In the genomic region with DNA sequence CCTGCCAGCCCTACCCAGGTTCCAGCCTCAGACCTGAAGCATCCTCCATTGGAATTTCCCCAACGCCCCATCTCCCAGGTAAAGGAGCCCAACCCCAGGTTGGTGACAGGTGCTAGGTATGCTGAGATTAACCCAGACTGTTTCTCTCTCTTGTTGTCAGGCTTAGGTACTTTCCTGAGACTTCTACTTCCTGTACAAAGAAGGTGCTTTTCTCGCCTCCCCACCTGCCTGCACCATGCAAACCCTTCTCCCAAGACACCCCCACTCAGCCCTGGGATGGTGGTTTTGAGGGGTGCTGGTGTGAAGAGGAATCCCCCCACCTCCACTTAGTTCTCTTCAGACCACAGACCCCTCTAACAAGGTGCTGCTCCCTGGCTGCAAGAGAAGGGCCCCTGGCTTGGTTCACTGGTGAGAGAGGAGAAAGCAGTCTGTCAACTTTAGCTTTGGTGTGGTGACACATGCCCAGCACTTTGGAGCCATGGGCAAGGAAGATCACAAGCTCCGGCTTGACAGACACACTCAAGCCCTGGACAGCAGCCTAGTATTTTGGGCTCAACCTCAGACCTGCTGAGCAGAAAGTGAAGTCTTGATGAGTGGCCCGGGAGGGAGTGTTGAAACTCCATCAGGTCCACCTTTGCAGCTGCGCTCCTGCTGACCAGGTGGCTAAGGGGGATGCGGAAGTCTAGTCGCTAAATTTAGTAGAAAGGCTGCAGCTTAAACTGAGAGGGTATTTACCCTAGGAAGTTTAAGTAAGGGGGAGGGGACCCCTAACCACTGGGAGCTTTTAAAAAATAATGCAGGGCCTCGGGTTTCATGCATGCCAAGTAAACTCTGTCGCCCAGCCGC, we compare ENCODE assay signal across 8 mouse cellular contexts. TPM values are rescaled to one million over a fixed set of nuclear protein-coding genes. Genes with fewer than 3 reads are reported as not detected.
DNase-seq lines count a peak whose midpoint lies in the region; ATAC-seq and TF ChIP-seq lines count a peak whose summit lies in the region.

No protein-coding gene starts in this region.

- TF ChIP-seq CTCF in gastrocnemius, adult 2 months (IDR thresholded peaks at IDR 0.05), result peak; percentile 2; the same call in 1 of the 2 replicates
- no peak for TF ChIP-seq CTCF in MEL (IDR thresholded peaks at IDR 0.05 in 2 of 3, conservative IDR thresholded peaks at IDR 0.05 in 1 of 3; ENCODE audit: control insufficient read depth in 1 of 3, insufficient read depth in 1 of 3, low read depth in 2 of 3, low read length in 3 of 3, poor library complexity in 1 of 3, severe bottlenecking in 1 of 3)

- no peak for TF ChIP-seq POLR2A in MEL (IDR thresholded peaks at IDR 0.05; ENCODE audit: control insufficient read depth in 1 of 2, insufficient read depth in 1 of 2, low read depth in 1 of 2, low read length in 2 of 2, poor library complexity in 1 of 2)

- peak overlapping the region; percentile 66 for H3K4me3 ChIP-seq in gastrocnemius, adult 2 months
- peak overlapping the region; percentile 48 to 51; a peak in 3 of 4 replicates for H3K4me3 ChIP-seq in MEL (ENCODE audit: control insufficient read depth in 1 of 2, insufficient read depth in 1 of 2, low read depth in 2 of 2, low read length in 2 of 2)
- H3K4me3 ChIP-seq in hindbrain, embryonic 16.5 days (ENCODE audit: low read length), result no peak overlapping the region

- TF ChIP-seq RAD21 in MEL (IDR thresholded peaks at IDR 0.05; ENCODE audit: low read depth, low read length), result no peak

- intact Hi-C loops in gastrocnemius, adult 2 months (cut with DNase I), result no loop called here
- intact Hi-C loops in gastrocnemius, postnatal 14 days (cut with DNase I; ENCODE audit: low total_unique reads), result no loop called here

- ATAC-seq in hindbrain, embryonic 16.5 days, result no peak

- peaks cover 30% of the 10 kb centered on the region for H3K79me2 ChIP-seq in MEL (ENCODE audit: control insufficient read depth, insufficient read depth, low read length, poor library complexity)

- H3K9ac ChIP-seq in MEL (ENCODE audit: control insufficient read depth, low read depth, low read length, poor library complexity, severe bottlenecking), result peak overlapping the region; percentile 75
- H3K9ac ChIP-seq in hindbrain, embryonic 16.5 days (ENCODE audit: low read depth, low read length), result no peak overlapping the region; the same call in 1 of the 2 replicates

- peaks cover 2 to 47% of the 10 kb centered on the region in 2 experiments; a peak in 3 of 4 replicates for H3K36me3 ChIP-seq in MEL (ENCODE audit: control insufficient read depth in 1 of 2, insufficient read depth in 2 of 2, low read length in 2 of 2)
- peaks cover 5% of the 10 kb centered on the region for H3K36me3 ChIP-seq in hindbrain, embryonic 16.5 days (ENCODE audit: control insufficient read depth, insufficient read depth, low read length)

- no peaks in the 10 kb centered on the region for H3K9me3 ChIP-seq in MEL (replicated peaks; ENCODE audit: insufficient read depth, low read length)
- no peaks in the 10 kb centered on the region for H3K9me3 ChIP-seq in hindbrain, embryonic 16.5 days (ENCODE audit: control insufficient read depth, low read length)

- H3K4me1 ChIP-seq in MEL (ENCODE audit: control insufficient read depth in 1 of 2, insufficient read depth in 2 of 2, low read length in 2 of 2), result peaks cover 36 to 53% of the 10 kb centered on the region in 2 experiments
- peaks cover 12% of the 10 kb centered on the region for H3K4me1 ChIP-seq in hindbrain, embryonic 16.5 days (ENCODE audit: control insufficient read depth, insufficient read depth, low read depth, low read length)

- no peaks in the 10 kb centered on the region for H3K27me3 ChIP-seq in MEL (ENCODE audit: control insufficient read depth in 1 of 2, insufficient read depth in 2 of 2, low read length in 2 of 2)
- no peaks in the 10 kb centered on the region for H3K27me3 ChIP-seq in hindbrain, embryonic 16.5 days (replicated peaks; ENCODE audit: control insufficient read depth, insufficient read depth, low read length)

- peak; percentile 73 for DNase-seq in gastrocnemius, adult 2 months
- no peak for DNase-seq in gastrocnemius, postnatal 14 days
- peak; percentile 51 for DNase-seq in MEL (ENCODE audit: low read depth, low spot score)
- DNase-seq in naive thymus-derived CD4-positive, alpha-beta T cell, adult 2 months (ENCODE audit: low read depth), result peak; percentile 84
- no peak for DNase-seq in cerebellum, postnatal 25 days
- DNase-seq in cerebellum, adult 11-12 months, result no peak
- DNase-seq in kidney, postnatal 14 days, result no peak

- no peak for TF ChIP-seq EP300 in MEL (IDR thresholded peaks at IDR 0.05; ENCODE audit: low read depth in 1 of 2, low read length in 2 of 2)

- peak overlapping the region; percentile 96 for H3K27ac ChIP-seq in gastrocnemius, adult 2 months
- H3K27ac ChIP-seq in MEL (ENCODE audit: control insufficient read depth, low read depth, low read length), result peak overlapping the region; percentile 93
- H3K27ac ChIP-seq in hindbrain, embryonic 16.5 days (ENCODE audit: low read depth, low read length), result peak overlapping the region; percentile 54; the same call in 1 of the 2 replicates

- H3K4me2 ChIP-seq in hindbrain, embryonic 16.5 days (ENCODE audit: low read length), result no peak overlapping the region

- WGBS in hindbrain, embryonic 16.5 days, result 49% methylated on average over 10 of the region's 10 CpGs

TF ChIP-seq in MEL, 35 proteins besides CTCF, POLR2A, EP300 and RAD21:
- TF ChIP-seq SIN3A (IDR thresholded peaks at IDR 0.05; ENCODE audit: low read length) (no peak), MAZ (IDR thresholded peaks at IDR 0.05; ENCODE audit: low read depth, low read length) (no peak), TAL1 (IDR thresholded peaks at IDR 0.05; ENCODE audit: low read length) (no peak), CHD1 (IDR thresholded peaks at IDR 0.05; ENCODE audit: low read depth, low read length) (no peak), GATA1 (IDR thresholded peaks at IDR 0.05; ENCODE audit: low read depth, low read length) (no peak), MEF2A (IDR thresholded peaks at IDR 0.05; ENCODE audit: extremely low read depth, insufficient replicate concordance, low read depth, low read length, poor library complexity, severe bottlenecking) (no peak), SMC3 (IDR thresholded peaks at IDR 0.05; ENCODE audit: low read depth, low read length) (no peak), USF1 (IDR thresholded peaks at IDR 0.05; ENCODE audit: low read depth, low read length) (no peak), NRF1 (IDR thresholded peaks at IDR 0.05; ENCODE audit: insufficient read depth, low read depth, low read length, poor library complexity, severe bottlenecking) (no peak), USF2 (IDR thresholded peaks at IDR 0.05; ENCODE audit: borderline replicate concordance in 1 of 2, insufficient read depth in 1 of 2, low read depth in 1 of 2, low read length in 2 of 2) (no peak), ELF1 (IDR thresholded peaks at IDR 0.05; ENCODE audit: low read depth, low read length) (no peak), ZNF384 (IDR thresholded peaks at IDR 0.05; ENCODE audit: low read depth, low read length) (no peak), KAT2A (conservative IDR thresholded peaks at IDR 0.05; ENCODE audit: low read depth, low read length) (no peak), UBTF (IDR thresholded peaks at IDR 0.05; ENCODE audit: borderline replicate concordance, insufficient read depth, low read depth, low read length) (no peak)
TF ChIP-seq in MEL: peak in this region for 0.

RNA-seq across cellular contexts. Expression of a gene that starts 14.5 kb away (rescaled TPM):
- 100 to 1,000 TPM; 110 to 123 TPM for total RNA-seq in gastrocnemius, adult 2 months (2021)
- total RNA-seq in gastrocnemius, postnatal 14 days (2021), result 100 to 1,000 TPM in 1 of 2 experiments, 10 to 100 TPM in 1; 98.8 to 124 TPM
- total RNA-seq in MEL (2012; rRNA removed), result 140 and 142 TPM in 2 replicates
- polyA plus RNA-seq in MEL (2012; ENCODE audit: insufficient read depth in 1 of 2, insufficient read length in 2 of 2, low read depth in 1 of 2, low replicate concordance in 2 of 2, missing spikeins in 1 of 2), result 100 to 1,000 TPM; 156 to 211 TPM
- 20.2 and 39.4 TPM in 2 replicates for polyA plus RNA-seq in hindbrain, embryonic 16.5 days (2015; fragmentation: Nextera tagmentation; extraction: Ambion mirVana)

RNA-seq across cellular contexts. Expression of a gene that starts 14.6 kb away (rescaled TPM):
- total RNA-seq in gastrocnemius, adult 2 months (2021), result 10 to 100 TPM; 17.2 to 32.0 TPM
- 10 to 100 TPM; 27.1 to 50.8 TPM for total RNA-seq in gastrocnemius, postnatal 14 days (2021)
- 0.03 and 0.27 TPM in 2 replicates for total RNA-seq in MEL (2012; rRNA removed)
- under 1 TPM in 1 of 2 experiments, not detected in 1; 0.88 TPM for polyA plus RNA-seq in MEL (2012; ENCODE audit: insufficient read depth in 1 of 2, insufficient read length in 2 of 2, low read depth in 1 of 2, low replicate concordance in 2 of 2, missing spikeins in 1 of 2)
- polyA plus RNA-seq in hindbrain, embryonic 16.5 days (2015; fragmentation: Nextera tagmentation; extraction: Ambion mirVana), result 1.4 and 2.4 TPM in 2 replicates

RNA-seq across cellular contexts. Expression of a gene that starts 48.3 kb away (rescaled TPM):
- total RNA-seq in gastrocnemius, adult 2 months (2021), result 100 to 1,000 TPM in 1 of 2 experiments, 10 to 100 TPM in 1; 97.2 to 102 TPM
- total RNA-seq in gastrocnemius, postnatal 14 days (2021), result 10 to 100 TPM; 78.4 to 79.8 TPM
- total RNA-seq in MEL (2012; rRNA removed), result 68.5 and 85.2 TPM in 2 replicates
- polyA plus RNA-seq in MEL (2012; ENCODE audit: insufficient read depth in 1 of 2, insufficient read length in 2 of 2, low read depth in 1 of 2, low replicate concordance in 2 of 2, missing spikeins in 1 of 2), result 10 to 100 TPM in 1 of 2 experiments, not detected in 1; 90.5 TPM
- polyA plus RNA-seq in hindbrain, embryonic 16.5 days (2015; fragmentation: Nextera tagmentation; extraction: Ambion mirVana), result 109 and 118 TPM in 2 replicates

Comparison
In these comparisons a context has a peak if more than half of its experiments do, and no peak if none do; other contexts are left out.
1. DNase-seq: peak in gastrocnemius, adult 2 months (single experiment), MEL (single experiment) and naive thymus-derived CD4-positive, alpha-beta T cell, adult 2 months (single experiment); none in gastrocnemius, postnatal 14 days (single experiment), cerebellum, postnatal 25 days (0 of 2), cerebellum, adult 11-12 months (single experiment) and kidney, postnatal 14 days (single experiment).
2. RNA of a gene that starts 14.6 kb away (total RNA-seq): 27.1 to 50.8 TPM in gastrocnemius, postnatal 14 days and 17.2 to 32.0 TPM in gastrocnemius, adult 2 months; 0.03 to 0.27 TPM in MEL; every median in the first group is over 10 times any median in the second.
3. Peak in every context shown above with its lines, with median percentiles within 50 percentile points of each other: H3K27ac ChIP-seq.